Mouse (Mus musculus): ENCODE measurements around the gene Zfyve21. TPM values are rescaled to one million over a fixed set of nuclear protein-coding genes. Genes with fewer than 3 reads are reported as not detected.

Zfyve21 gene
- polyA plus RNA-seq, 1 experiment from 2014 or later, result 39.8 TPM

DNA sequence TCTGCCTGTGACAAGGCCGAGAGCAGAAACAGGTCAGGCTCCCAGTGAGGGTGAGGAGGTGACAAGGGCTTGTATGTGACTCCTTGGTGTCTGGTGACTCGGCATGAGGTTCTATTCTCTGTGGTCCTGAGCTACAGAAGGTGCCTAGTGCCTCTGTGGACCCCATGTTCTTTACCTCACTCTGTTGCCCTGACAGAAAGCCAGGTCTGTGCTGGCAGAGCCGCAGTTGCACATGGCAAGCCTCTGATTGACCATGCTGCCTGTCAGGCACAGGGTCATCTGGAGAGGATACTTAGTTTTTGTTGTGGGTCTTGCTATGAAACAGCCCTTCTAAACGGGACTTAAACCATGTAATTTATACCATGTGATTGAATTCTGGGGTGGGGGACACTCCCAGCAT, 8.0 kb downstream of the Zfyve21 start:
- no peaks in the 10 kb centered on the region for H3K9me3 ChIP-seq (replicated peaks)
- WGBS, result 74% methylated on average over 4 of the region's 4 CpGs
- no peak overlapping the region for H3K4me2 ChIP-seq
- no peaks in the 10 kb centered on the region for H3K27me3 ChIP-seq (replicated peaks)
- no peak overlapping the region for H3K27ac ChIP-seq (replicated peaks)
- H3K36me3 ChIP-seq, result peaks cover 29% of the 10 kb centered on the region
- no peak overlapping the region for H3K9ac ChIP-seq (replicated peaks)
- H3K4me1 ChIP-seq, result peaks cover 9% of the 10 kb centered on the region; the same call in 1 of the 2 replicates
- H3K4me3 ChIP-seq (replicated peaks), result no peak overlapping the region
- no peak for ATAC-seq (ENCODE audit: low FRiP score)

DNA sequence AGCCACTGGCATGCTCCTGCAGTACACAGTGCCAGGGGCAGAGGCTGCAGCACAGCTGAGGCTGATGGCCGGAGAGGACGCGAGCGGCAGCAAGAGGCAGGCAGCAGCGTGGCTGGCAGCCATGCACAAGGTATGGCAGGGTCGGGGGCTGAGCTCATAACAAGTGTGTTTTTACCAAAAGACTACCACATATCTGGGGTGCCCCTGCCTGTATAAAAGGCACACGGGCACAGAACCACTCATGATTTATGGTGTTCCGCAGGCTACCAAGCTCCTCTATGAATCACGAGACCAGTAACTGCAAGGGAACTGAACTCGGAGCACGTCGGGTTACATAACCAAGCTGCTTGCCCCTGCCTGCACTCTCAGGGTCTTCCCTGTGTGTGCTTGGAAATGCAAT, 13.6 kb downstream of the Zfyve21 start:
- Histone ChIP-seq H3K9ac (replicated peaks) (no peak overlapping the region), H3K27ac (replicated peaks) (no peak overlapping the region), H3K4me2 (no peak overlapping the region), H3K36me3 (peaks cover 85% of the 10 kb centered on the region), H3K4me1 (peaks cover under 1% of the 10 kb centered on the region; the same call in 1 of the 2 replicates), H3K9me3 (replicated peaks) (no peaks in the 10 kb centered on the region), H3K4me3 (replicated peaks) (no peak overlapping the region), H3K27me3 (replicated peaks) (no peaks in the 10 kb centered on the region)
- no peak for ATAC-seq (ENCODE audit: low FRiP score)
- 89% methylated on average over 12 of the region's 12 CpGs for WGBS

- peaks cover 100% of the 10 kb centered on the region for H3K36me3 ChIP-seq
- WGBS, result 35% methylated on average over 5 of the region's 5 CpGs
- no peak for ATAC-seq (ENCODE audit: low FRiP score)
These were observed 15.5 kb downstream of the Zfyve21 start for GRCm38 (mm10) chr12:111829447-111829846.

GRCm38 (mm10) chr12:111829954-111830353, 16.0 kb downstream of the Zfyve21 start:
- Histone ChIP-seq H3K4me1 (no peaks in the 10 kb centered on the region), H3K27ac (replicated peaks) (no peak overlapping the region), H3K9ac (replicated peaks) (no peak overlapping the region), H3K27me3 (replicated peaks) (no peaks in the 10 kb centered on the region), H3K9me3 (replicated peaks) (no peaks in the 10 kb centered on the region), H3K4me2 (no peak overlapping the region), H3K4me3 (replicated peaks) (no peak overlapping the region), H3K36me3 (peaks cover 100% of the 10 kb centered on the region)
- no peak for ATAC-seq (ENCODE audit: low FRiP score)
- WGBS, result 76% methylated on average over 9 of the region's 9 CpGs

More at GRCm38 (mm10) chr12:111829447-111829846, 15.5 kb downstream of the Zfyve21 start:
- no peaks in the 10 kb centered on the region for H3K27me3 ChIP-seq (replicated peaks)
- H3K4me2 ChIP-seq, result no peak overlapping the region
- H3K27ac ChIP-seq (replicated peaks), result no peak overlapping the region
- H3K9ac ChIP-seq (replicated peaks), result no peak overlapping the region
- H3K4me3 ChIP-seq (replicated peaks), result no peak overlapping the region
- no peaks in the 10 kb centered on the region for H3K9me3 ChIP-seq (replicated peaks)
- H3K4me1 ChIP-seq, result no peaks in the 10 kb centered on the region

DNA sequence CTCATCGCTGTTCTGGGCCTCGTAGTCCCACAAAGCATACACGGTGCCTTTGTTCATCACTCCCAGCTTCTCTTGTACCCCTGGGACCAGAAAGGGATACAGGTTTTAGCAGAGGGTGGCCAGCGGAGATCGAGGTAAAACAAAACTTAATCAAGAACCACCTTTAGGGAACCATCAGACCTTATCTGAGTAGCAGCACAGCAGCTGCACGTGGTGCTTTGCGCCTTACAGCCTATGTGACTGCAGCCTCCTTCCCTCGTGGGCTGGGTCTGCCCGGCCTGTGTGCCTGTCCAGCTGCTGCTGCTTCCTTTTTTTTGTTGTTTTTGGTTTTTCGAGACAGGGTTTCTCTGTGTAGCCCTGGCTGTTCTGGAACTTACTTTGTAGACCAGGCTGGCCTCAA, 16.4 kb downstream of the Zfyve21 start:
- Histone ChIP-seq H3K27me3 (replicated peaks) (no peaks in the 10 kb centered on the region), H3K9ac (replicated peaks) (no peak overlapping the region), H3K4me1 (no peaks in the 10 kb centered on the region), H3K9me3 (replicated peaks) (no peaks in the 10 kb centered on the region), H3K4me3 (replicated peaks) (no peak overlapping the region), H3K36me3 (peaks cover 99% of the 10 kb centered on the region), H3K27ac (replicated peaks) (no peak overlapping the region), H3K4me2 (no peak overlapping the region)
- WGBS, result 82% methylated on average over 10 of the region's 10 CpGs
- ATAC-seq (ENCODE audit: low FRiP score), result no peak

GRCm38 (mm10) chr12:111832643-111833042, 18.7 kb downstream of the Zfyve21 start:
- WGBS, result 80% methylated on average over 5 of the region's 5 CpGs
- Histone ChIP-seq H3K27me3 (replicated peaks) (no peaks in the 10 kb centered on the region), H3K4me2 (no peak overlapping the region), H3K9ac (replicated peaks) (no peak overlapping the region), H3K36me3 (peaks cover 99% of the 10 kb centered on the region), H3K27ac (replicated peaks) (no peak overlapping the region), H3K4me1 (no peaks in the 10 kb centered on the region), H3K9me3 (replicated peaks) (no peaks in the 10 kb centered on the region), H3K4me3 (replicated peaks) (no peak overlapping the region)
- no peak for ATAC-seq (ENCODE audit: low FRiP score)

DNA sequence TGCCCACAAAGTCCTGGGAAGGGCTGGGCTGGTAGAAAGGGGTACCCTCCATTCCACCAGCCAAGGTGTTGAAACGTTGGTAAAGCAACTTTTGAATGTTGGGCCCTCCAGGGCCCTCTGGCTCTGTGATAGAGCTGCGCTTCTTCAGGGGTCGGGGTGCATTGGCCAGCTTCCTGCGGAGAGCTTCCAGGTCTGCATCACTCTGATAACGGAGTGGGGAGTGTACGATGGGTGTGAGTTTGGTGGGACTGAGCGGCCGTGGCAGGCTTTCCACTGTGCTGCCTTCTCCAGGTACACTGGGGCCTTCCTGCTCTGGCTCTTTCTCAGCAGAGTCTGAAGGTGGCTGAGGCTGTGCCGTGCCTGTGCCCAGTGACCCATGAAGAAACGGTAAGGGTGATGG, 19.5 kb downstream of the Zfyve21 start:
- ATAC-seq (ENCODE audit: low FRiP score), result no peak
- no peak overlapping the region for H3K9ac ChIP-seq (replicated peaks)
- H3K4me3 ChIP-seq (replicated peaks), result no peak overlapping the region
- H3K27ac ChIP-seq (replicated peaks), result no peak overlapping the region
- no peaks in the 10 kb centered on the region for H3K9me3 ChIP-seq (replicated peaks)
- peaks cover 99% of the 10 kb centered on the region for H3K36me3 ChIP-seq
- H3K27me3 ChIP-seq (replicated peaks), result no peaks in the 10 kb centered on the region
- H3K4me1 ChIP-seq, result no peaks in the 10 kb centered on the region
- no peak overlapping the region for H3K4me2 ChIP-seq
- 90% methylated on average over 10 of the region's 10 CpGs for WGBS

- Histone ChIP-seq H3K4me1 (no peaks in the 10 kb centered on the region), H3K27me3 (replicated peaks) (no peaks in the 10 kb centered on the region), H3K4me3 (replicated peaks) (no peak overlapping the region), H3K4me2 (no peak overlapping the region), H3K27ac (replicated peaks) (no peak overlapping the region), H3K9ac (replicated peaks) (no peak overlapping the region), H3K36me3 (peaks cover 65% of the 10 kb centered on the region), H3K9me3 (replicated peaks) (no peaks in the 10 kb centered on the region)
- ATAC-seq (ENCODE audit: low FRiP score), result no peak
- 82% methylated on average over 15 of the region's 15 CpGs for WGBS
These were observed 28.8 kb downstream of the Zfyve21 start for GRCm38 (mm10) chr12:111842565-111843433.

- Histone ChIP-seq H3K9ac (replicated peaks) (no peak overlapping the region), H3K27ac (replicated peaks) (no peak overlapping the region), H3K4me2 (no peak overlapping the region), H3K27me3 (replicated peaks) (no peaks in the 10 kb centered on the region), H3K4me1 (no peaks in the 10 kb centered on the region), H3K36me3 (peaks cover 58% of the 10 kb centered on the region), H3K9me3 (replicated peaks) (no peaks in the 10 kb centered on the region), H3K4me3 (replicated peaks) (no peak overlapping the region)
- ATAC-seq (ENCODE audit: low FRiP score), result no peak
- 68% methylated on average over 2 of the region's 2 CpGs for WGBS
These were observed 29.5 kb downstream of the Zfyve21 start for GRCm38 (mm10) chr12:111843470-111843869.

DNA sequence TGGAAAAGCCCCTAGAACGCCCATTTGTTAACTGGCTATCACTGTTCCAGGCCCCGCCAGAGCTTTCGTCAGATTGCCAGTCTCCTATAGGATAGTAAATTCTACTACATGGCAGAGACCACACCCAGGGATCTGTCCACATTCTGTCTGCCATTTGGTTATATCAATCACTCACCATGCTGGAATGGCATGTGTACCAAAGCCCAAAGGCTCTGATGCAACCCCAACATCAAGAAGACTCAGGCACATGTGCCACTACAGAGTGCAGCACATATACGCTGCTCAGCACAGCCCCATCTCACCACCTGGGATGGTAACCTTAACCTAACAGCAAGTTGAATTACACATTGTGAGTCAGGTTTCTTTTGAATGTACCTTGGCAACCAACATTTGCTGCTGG, 32.0 kb downstream of the Zfyve21 start:
- 89% methylated on average over 4 of the region's 4 CpGs for WGBS
- no peak for ATAC-seq (ENCODE audit: low FRiP score)
- Histone ChIP-seq H3K27me3 (replicated peaks) (no peaks in the 10 kb centered on the region), H3K9me3 (replicated peaks) (no peaks in the 10 kb centered on the region), H3K9ac (replicated peaks) (no peak overlapping the region), H3K27ac (replicated peaks) (no peak overlapping the region), H3K4me3 (replicated peaks) (no peak overlapping the region), H3K36me3 (peaks cover 36% of the 10 kb centered on the region), H3K4me1 (no peaks in the 10 kb centered on the region), H3K4me2 (no peak overlapping the region)

GRCm38 (mm10) chr12:111846815-111847214, 32.8 kb downstream of the Zfyve21 start:
- Histone ChIP-seq H3K9ac (replicated peaks) (no peak overlapping the region), H3K36me3 (peaks cover 28% of the 10 kb centered on the region), H3K27ac (replicated peaks) (no peak overlapping the region), H3K27me3 (replicated peaks) (no peaks in the 10 kb centered on the region), H3K4me1 (no peaks in the 10 kb centered on the region), H3K4me2 (no peak overlapping the region), H3K9me3 (replicated peaks) (no peaks in the 10 kb centered on the region), H3K4me3 (replicated peaks) (no peak overlapping the region)
- no peak for ATAC-seq (ENCODE audit: low FRiP score)
- WGBS, result 91% methylated on average over 10 of the region's 10 CpGs

GRCm38 (mm10) chr12:111848300-111848798, 34.4 kb downstream of the Zfyve21 start:
- no peak overlapping the region for H3K4me3 ChIP-seq (replicated peaks)
- H3K27me3 ChIP-seq (replicated peaks), result no peaks in the 10 kb centered on the region
- peaks cover 18% of the 10 kb centered on the region for H3K36me3 ChIP-seq
- no peaks in the 10 kb centered on the region for H3K9me3 ChIP-seq (replicated peaks)
- no peak overlapping the region for H3K27ac ChIP-seq (replicated peaks)
- no peaks in the 10 kb centered on the region for H3K4me1 ChIP-seq
- no peak for ATAC-seq (ENCODE audit: low FRiP score)
- WGBS, result 69% methylated on average over 9 of the region's 9 CpGs
- H3K4me2 ChIP-seq, result no peak overlapping the region
- H3K9ac ChIP-seq (replicated peaks), result no peak overlapping the region
